Mouse (Mus musculus) embryonic facial prominence, embryonic 10.5 days (tissue): ENCODE measurements at regions not wholly inside any gene's neighbourhood (a gene's known extent, or its start where the extent isn't known, plus 50 kb on each side); places are given as distances from the start of the nearest gene placed in this dataset.

ENCODE experiments used
- DNase-seq: peaks from one replicate; pipeline ENCODE4 v3.0.0-alpha.2; 2017; ENCODE audit warnings: low spot score
- H3K27ac ChIP-seq: fragments of 300-500 bp; sonication (generic); replicated peaks from 2 replicates; pipeline ENCODE4 v1.5.1; 2016; ENCODE audit warnings: mild to moderate bottlenecking
- H3K27me3 ChIP-seq: fragments of 300-500 bp; sonication (generic); replicated peaks from 2 replicates; pipeline ENCODE4 v1.6.1; 2016; ENCODE audit warnings: low read depth, mild to moderate bottlenecking; ENCODE audit not compliant: poor library complexity, severe bottlenecking
- H3K36me3 ChIP-seq: fragments of 300-500 bp; sonication (generic); replicated peaks from 2 replicates; pipeline ENCODE4 v1.6.1; 2016; ENCODE audit warnings: mild to moderate bottlenecking, moderate library complexity
- H3K4me1 ChIP-seq: fragments of 300-500 bp; sonication (generic); 2 replicates; pipeline ENCODE4 v1.6.1; 2016
- H3K4me3 ChIP-seq: fragments of 300-500 bp; sonication (generic); 2 replicates; pipeline ENCODE4 v1.5.1; 2016; ENCODE audit warnings: mild to moderate bottlenecking, moderate library complexity
- H3K9me3 ChIP-seq: fragments of 300-500 bp; sonication (generic); 2 replicates; pipeline ENCODE4 v1.6.1; 2016; ENCODE audit warnings: mild to moderate bottlenecking
- WGBS: fragments of 180-500 bp; shearing (Covaris S2); methylation state at CpG from one replicate; pipeline ENCODE4 v1.1.7; 2016; 5-methylcytosine and 5-hydroxymethylcytosine counted together

- Histone ChIP-seq H3K27me3 (no peaks in the 10 kb centered on the region), H3K27ac (no peak overlapping the region), H3K9me3 (no peaks in the 10 kb centered on the region), H3K4me1 (peaks cover 24% of the 10 kb centered on the region), H3K36me3 (no peaks in the 10 kb centered on the region), H3K4me3 (no peak overlapping the region)
- no peak for DNase-seq
- 56% methylated on average over 12 of the region's 12 CpGs for WGBS
Observed at GRCm38 (mm10) chr14:24874426-24875155, 387.7 kb downstream of the Rps24 start.

- Histone ChIP-seq H3K27me3 (no peaks in the 10 kb centered on the region), H3K27ac (no peak overlapping the region), H3K4me1 (peaks cover 24% of the 10 kb centered on the region), H3K9me3 (no peaks in the 10 kb centered on the region), H3K36me3 (no peaks in the 10 kb centered on the region), H3K4me3 (no peak overlapping the region)
- 49% methylated on average over 8 of the region's 8 CpGs for WGBS
- DNase-seq, result no peak
Observed at GRCm38 (mm10) chr14:24875156-24875545, 388.2 kb downstream of the Rps24 start.

- H3K9me3 ChIP-seq, result no peaks in the 10 kb centered on the region
- peaks cover 24% of the 10 kb centered on the region for H3K4me1 ChIP-seq
- H3K4me3 ChIP-seq, result no peak overlapping the region
- DNase-seq, result no peak
- 64% methylated on average over 6 of the region's 6 CpGs for WGBS
- no peaks in the 10 kb centered on the region for H3K27me3 ChIP-seq
- no peaks in the 10 kb centered on the region for H3K36me3 ChIP-seq
- no peak overlapping the region for H3K27ac ChIP-seq
Observed at GRCm38 (mm10) chr14:24875934-24876333, 389.0 kb downstream of the Rps24 start.

- H3K36me3 ChIP-seq, result no peaks in the 10 kb centered on the region
- H3K4me3 ChIP-seq, result no peak overlapping the region
- H3K9me3 ChIP-seq, result no peaks in the 10 kb centered on the region
- DNase-seq, result no peak
- peak overlapping the region; percentile 14 for H3K27ac ChIP-seq
- WGBS, result 80% methylated on average over 5 of the region's 5 CpGs
- H3K4me1 ChIP-seq, result peaks cover 20% of the 10 kb centered on the region
- H3K27me3 ChIP-seq, result no peaks in the 10 kb centered on the region
Observed at GRCm38 (mm10) chr14:24876508-24876907, 389.6 kb downstream of the Rps24 start.

GRCm38 (mm10) chr14:24877853-24878252 lies 390.9 kb downstream of the Rps24 start:
- H3K4me3 ChIP-seq, result no peak overlapping the region
- no peaks in the 10 kb centered on the region for H3K36me3 ChIP-seq
- 89% methylated on average over 3 of the region's 3 CpGs for WGBS
- no peaks in the 10 kb centered on the region for H3K27me3 ChIP-seq
- DNase-seq, result no peak
- peaks cover 19% of the 10 kb centered on the region for H3K4me1 ChIP-seq
- H3K9me3 ChIP-seq, result no peaks in the 10 kb centered on the region
- no peak overlapping the region for H3K27ac ChIP-seq

GRCm38 (mm10) chr14:24886164-24886563 lies 399.2 kb downstream of the Rps24 start:
- peaks cover 26% of the 10 kb centered on the region for H3K4me1 ChIP-seq
- H3K9me3 ChIP-seq, result no peaks in the 10 kb centered on the region
- 87% methylated on average over 1 of the region's 1 CpGs for WGBS
- no peak overlapping the region for H3K4me3 ChIP-seq
- no peaks in the 10 kb centered on the region for H3K36me3 ChIP-seq
- H3K27me3 ChIP-seq, result no peaks in the 10 kb centered on the region
- H3K27ac ChIP-seq, result no peak overlapping the region
- no peak for DNase-seq

GRCm38 (mm10) chr14:24886896-24887421 lies 400.0 kb downstream of the Rps24 start:
- no peak for DNase-seq
- peaks cover 26% of the 10 kb centered on the region for H3K4me1 ChIP-seq
- H3K27ac ChIP-seq, result no peak overlapping the region
- no peak overlapping the region for H3K4me3 ChIP-seq
- H3K9me3 ChIP-seq, result no peaks in the 10 kb centered on the region
- no peaks in the 10 kb centered on the region for H3K27me3 ChIP-seq
- 72% methylated on average over 8 of the region's 8 CpGs for WGBS
- H3K36me3 ChIP-seq, result no peaks in the 10 kb centered on the region

- Histone ChIP-seq H3K36me3 (no peaks in the 10 kb centered on the region), H3K4me1 (peaks cover 29% of the 10 kb centered on the region), H3K9me3 (no peaks in the 10 kb centered on the region), H3K27me3 (no peaks in the 10 kb centered on the region), H3K27ac (no peak overlapping the region), H3K4me3 (no peak overlapping the region)
- DNase-seq, result no peak
- WGBS, result 83% methylated on average over 2 of the region's 2 CpGs
Observed at GRCm38 (mm10) chr14:24890856-24891255, 403.9 kb downstream of the Rps24 start.

GRCm38 (mm10) chr14:24895196-24895595 lies 408.3 kb downstream of the Rps24 start:
- H3K9me3 ChIP-seq, result no peaks in the 10 kb centered on the region
- WGBS, result 69% methylated on average over 1 of the region's 1 CpGs
- no peak overlapping the region for H3K27ac ChIP-seq
- H3K4me3 ChIP-seq, result no peak overlapping the region
- no peaks in the 10 kb centered on the region for H3K27me3 ChIP-seq
- no peak for DNase-seq
- H3K36me3 ChIP-seq, result no peaks in the 10 kb centered on the region
- H3K4me1 ChIP-seq, result peaks cover 17% of the 10 kb centered on the region

GRCm38 (mm10) chr14:24896681-24897080 lies 409.8 kb downstream of the Rps24 start:
- no peak overlapping the region; the same call in 1 of the 2 replicates for H3K27ac ChIP-seq
- DNase-seq, result no peak
- no peaks in the 10 kb centered on the region for H3K36me3 ChIP-seq
- H3K9me3 ChIP-seq, result no peaks in the 10 kb centered on the region
- whole genome bisulfite sequencing, result 95% methylated on average over 5 of the region's 5 CpGs
- no peak overlapping the region for H3K4me3 ChIP-seq
- H3K4me1 ChIP-seq, result peaks cover 23% of the 10 kb centered on the region
- H3K27me3 ChIP-seq, result no peaks in the 10 kb centered on the region

GRCm38 (mm10) chr14:24900501-24901179 lies 413.7 kb downstream of the Rps24 start:
- no peaks in the 10 kb centered on the region for H3K27me3 ChIP-seq
- peaks cover 40% of the 10 kb centered on the region for H3K4me1 ChIP-seq
- H3K9me3 ChIP-seq, result no peaks in the 10 kb centered on the region
- H3K36me3 ChIP-seq, result no peaks in the 10 kb centered on the region
- no peak overlapping the region for H3K4me3 ChIP-seq
- WGBS, result 49% methylated on average over 13 of the region's 13 CpGs
- DNase-seq, result peak; percentile 90
- H3K27ac ChIP-seq, result peak overlapping the region; percentile 87

GRCm38 (mm10) chr14:24901726-24902125 lies 414.8 kb downstream of the Rps24 start:
- Histone ChIP-seq H3K27me3 (no peaks in the 10 kb centered on the region), H3K36me3 (no peaks in the 10 kb centered on the region), H3K27ac (peak overlapping the region; percentile 87), H3K4me1 (peaks cover 44% of the 10 kb centered on the region), H3K4me3 (no peak overlapping the region), H3K9me3 (no peaks in the 10 kb centered on the region)
- DNase-seq, result peak; percentile 34
- WGBS, result 52% methylated on average over 7 of the region's 7 CpGs

GRCm38 (mm10) chr14:24902870-24903269 lies 415.9 kb downstream of the Rps24 start:
- WGBS, result 22% methylated on average over 3 of the region's 4 CpGs
- H3K36me3 ChIP-seq, result no peaks in the 10 kb centered on the region
- H3K27me3 ChIP-seq, result no peaks in the 10 kb centered on the region
- no peak overlapping the region for H3K4me3 ChIP-seq
- H3K9me3 ChIP-seq, result no peaks in the 10 kb centered on the region
- H3K4me1 ChIP-seq, result peaks cover 50% of the 10 kb centered on the region
- DNase-seq, result peak; percentile 19
- H3K27ac ChIP-seq, result peak overlapping the region; percentile 70
